Mouse (Mus musculus) small intestine, adult 2 months (tissue): ENCODE data around the gene Rbfox1.

ENCODE experiments used
- CTCF ChIP-seq: fragments of 200-500 bp; IDR thresholded peaks from 2 replicates; pipeline ENCODE4 v1.5.1; 2012; ENCODE audit warnings: low read depth, mild to moderate bottlenecking, control low read depth, inconsistent platforms, low read length, moderate library complexity, mixed read lengths; ENCODE audit not compliant: insufficient replicate concordance, insufficient read length; ENCODE audit errors: extremely low read depth
- POLR2A ChIP-seq: fragments of 200-500 bp; IDR thresholded peaks from 2 replicates; pipeline ENCODE4 v1.6.1; 2012; ENCODE audit warnings: low read depth, mild to moderate bottlenecking, control low read depth, inconsistent platforms, low read length, moderate library complexity

- TF ChIP-seq POLR2A: no peak
- no peak for TF ChIP-seq CTCF
Measured at GRCm38 (mm10) chr16:6791218-6791617, 906.1 kb downstream of the Rbfox1 start.
